ENCODE assay signal across 32 mouse cellular contexts in genomic region chr10:70373207-70373606, GRCm38 (mm10).
A peak's percentile ranks its signal among the peaks of the same experiment; 100 is the strongest.
DNase-seq lines count a peak whose midpoint lies in the region; ATAC-seq and TF ChIP-seq lines count a peak whose summit lies in the region.
"Had no signal": no experiment of that assay in that cellular context is flagged by ENCODE, and none has a peak within 500 bp of the region (broad histone marks: within the 10 kb centered on the region; RNA-seq: fewer than 3 reads in every experiment).

No protein-coding gene starts in this region.

- no peak for TF ChIP-seq POLR2A in cortical plate, adult 2 months (IDR thresholded peaks at IDR 0.05; ENCODE audit: extremely low read depth, insufficient read depth, low read length)

- no peak for ATAC-seq in forebrain, embryonic 14.5 days
- no peak for ATAC-seq in forebrain, embryonic 16.5 days
- ATAC-seq in lung, embryonic 14.5 days (ENCODE audit: insufficient read depth), result no peak
- ATAC-seq: activated CD4-positive, CD25-positive, alpha-beta regulatory T cell, adult 4 months; forebrain, embryonic 13.5 days; hindbrain, embryonic 16.5 days had no signal

- no peaks in the 10 kb centered on the region for H3K9me3 ChIP-seq in forebrain, embryonic 14.5 days (replicated peaks; ENCODE audit: control insufficient read depth, low read length)
- no peaks in the 10 kb centered on the region for H3K9me3 ChIP-seq in forebrain, embryonic 16.5 days (ENCODE audit: control insufficient read depth, low read length)
- no peaks in the 10 kb centered on the region for H3K9me3 ChIP-seq in lung, embryonic 14.5 days (ENCODE audit: low read depth, low read length)
- H3K9me3 ChIP-seq: embryonic facial prominence, embryonic 10.5 days; embryonic facial prominence, embryonic 13.5 days; forebrain, embryonic 10.5 days; forebrain, embryonic 13.5 days; heart, embryonic 12.5 days; heart, embryonic 15.5 days; hindbrain, embryonic 10.5 days; hindbrain, embryonic 13.5 days had no signal

- peak; percentile 19 for DNase-seq in forebrain, embryonic 14.5 days (ENCODE audit: low spot score)
- DNase-seq in lung, embryonic 14.5 days, result peak; percentile 37
- no peak for DNase-seq in lung, postnatal 14 days
- peak; percentile 48 for DNase-seq in NIH3T3 (ENCODE audit: low read depth)
- DNase-seq in kidney, adult 8-10 months, result no peak
- no peak for DNase-seq in natural killer cell, adult 2 months (ENCODE audit: low spot score in 2 of 2)
- DNase-seq: adrenal gland, postnatal 10 days; adrenal gland, postnatal 36 days; B cell, adult 2 months; cerebellum, adult 11 months; cerebellum, adult 2 months; cerebellum, adult 9-11 months; cerebellum, postnatal 25 days; embryo, embryonic 11 days; gastrocnemius, postnatal 25 days; heart, adult 18-20 months; heart, postnatal 10 days; heart, postnatal 36 days had no signal

- no peaks in the 10 kb centered on the region for H3K27me3 ChIP-seq in forebrain, embryonic 14.5 days (replicated peaks; ENCODE audit: control insufficient read depth, insufficient read depth, low read length)
- H3K27me3 ChIP-seq in forebrain, embryonic 16.5 days (replicated peaks; ENCODE audit: control insufficient read depth, insufficient read depth, low read length), result no peaks in the 10 kb centered on the region
- no peaks in the 10 kb centered on the region for H3K27me3 ChIP-seq in lung, embryonic 14.5 days (ENCODE audit: insufficient read depth, low read length)
- H3K27me3 ChIP-seq: CH12.LX; embryonic facial prominence, embryonic 13.5 days; forebrain, embryonic 13.5 days; heart, embryonic 12.5 days; heart, embryonic 15.5 days; hindbrain, embryonic 13.5 days had no signal

- WGBS in forebrain, embryonic 14.5 days, result 77% methylated on average over 8 of the region's 8 CpGs
- 78% methylated on average over 8 of the region's 8 CpGs for WGBS in forebrain, embryonic 16.5 days
- 73% methylated on average over 8 of the region's 8 CpGs for whole genome bisulfite sequencing in lung, embryonic 14.5 days

- TF ChIP-seq CTCF in lung, embryonic 14.5 days (IDR thresholded peaks at IDR 0.05; ENCODE audit: low read depth), result no peak
- no peak for TF ChIP-seq CTCF in cortical plate, adult 2 months (IDR thresholded peaks at IDR 0.05; ENCODE audit: extremely low read depth, insufficient read depth, low read length)

- no peak overlapping the region for H3K4me3 ChIP-seq in forebrain, embryonic 14.5 days (ENCODE audit: low read depth, low read length)
- no peak overlapping the region for H3K4me3 ChIP-seq in forebrain, embryonic 16.5 days (replicated peaks; ENCODE audit: low read length)
- no peak overlapping the region for H3K4me3 ChIP-seq in lung, embryonic 14.5 days (ENCODE audit: low read depth, low read length)
- H3K4me3 ChIP-seq in cortical plate, adult 2 months (ENCODE audit: insufficient read depth, low read length), result no peak overlapping the region
- H3K4me3 ChIP-seq: embryonic facial prominence, embryonic 10.5 days; embryonic facial prominence, embryonic 13.5 days; forebrain, embryonic 10.5 days; forebrain, embryonic 13.5 days; heart, embryonic 12.5 days; heart, embryonic 15.5 days; hindbrain, embryonic 10.5 days; hindbrain, embryonic 13.5 days had no signal

- no peak overlapping the region for H3K9ac ChIP-seq in forebrain, embryonic 14.5 days (ENCODE audit: low read length)
- H3K9ac ChIP-seq in forebrain, embryonic 16.5 days (replicated peaks; ENCODE audit: low read depth, low read length), result no peak overlapping the region
- H3K9ac ChIP-seq in lung, embryonic 14.5 days, result no peak overlapping the region
- H3K9ac ChIP-seq: embryonic facial prominence, embryonic 13.5 days; forebrain, embryonic 13.5 days; heart, embryonic 12.5 days; heart, embryonic 15.5 days; hindbrain, embryonic 13.5 days had no signal

- H3K27ac ChIP-seq in forebrain, embryonic 14.5 days (ENCODE audit: low read depth, low read length), result no peak overlapping the region
- H3K27ac ChIP-seq in forebrain, embryonic 16.5 days (ENCODE audit: low read length), result no peak overlapping the region
- H3K27ac ChIP-seq in lung, embryonic 14.5 days (ENCODE audit: low read depth), result no peak overlapping the region
- peak overlapping the region; percentile 42; the same call in 1 of the 2 replicates for H3K27ac ChIP-seq in cortical plate, adult 2 months (ENCODE audit: insufficient read depth, low read length)
- H3K27ac ChIP-seq: embryonic facial prominence, embryonic 10.5 days; forebrain, embryonic 10.5 days; forebrain, embryonic 13.5 days; heart, embryonic 15.5 days; hindbrain, embryonic 10.5 days; hindbrain, embryonic 13.5 days had no signal

- H3K36me3 ChIP-seq in forebrain, embryonic 14.5 days (ENCODE audit: control insufficient read depth, insufficient read depth, low read length), result no peaks in the 10 kb centered on the region
- no peaks in the 10 kb centered on the region for H3K36me3 ChIP-seq in forebrain, embryonic 16.5 days (ENCODE audit: control insufficient read depth, insufficient read depth)
- no peaks in the 10 kb centered on the region for H3K36me3 ChIP-seq in lung, embryonic 14.5 days (ENCODE audit: insufficient read depth)
- H3K36me3 ChIP-seq: embryonic facial prominence, embryonic 10.5 days; embryonic facial prominence, embryonic 13.5 days; forebrain, embryonic 10.5 days; G1E; heart, embryonic 12.5 days; heart, embryonic 15.5 days; hindbrain, embryonic 10.5 days; hindbrain, embryonic 13.5 days had no signal

- H3K4me1 ChIP-seq in forebrain, embryonic 14.5 days (ENCODE audit: control insufficient read depth, insufficient read depth, low read length), result no peaks in the 10 kb centered on the region
- H3K4me1 ChIP-seq in forebrain, embryonic 16.5 days (replicated peaks; ENCODE audit: control insufficient read depth, insufficient read depth, low read length), result 0 out of 2 replicates have a peak, but pooled peaks cover 3% of the 10 kb centered on the region
- H3K4me1 ChIP-seq in lung, embryonic 14.5 days (ENCODE audit: insufficient read depth), result no peaks in the 10 kb centered on the region
- peaks cover 8% of the 10 kb centered on the region; the same call in 1 of the 2 replicates for H3K4me1 ChIP-seq in cortical plate, adult 2 months (ENCODE audit: control insufficient read depth, insufficient read depth, low read length)
- H3K4me1 ChIP-seq: forebrain, embryonic 13.5 days; heart, embryonic 12.5 days; heart, embryonic 15.5 days had no signal

- H3K4me2 ChIP-seq in forebrain, embryonic 14.5 days (ENCODE audit: low read length), result no peak overlapping the region
- no peak overlapping the region for H3K4me2 ChIP-seq in forebrain, embryonic 16.5 days (ENCODE audit: low read length)
- no peak overlapping the region for H3K4me2 ChIP-seq in lung, embryonic 14.5 days
- H3K4me2 ChIP-seq: embryonic facial prominence, embryonic 13.5 days; forebrain, embryonic 13.5 days; heart, embryonic 12.5 days; heart, embryonic 15.5 days; hindbrain, embryonic 13.5 days had no signal

Comparison
In these comparisons a context has a peak if more than half of its experiments do, and no peak if none do; other contexts are left out.
1. DNase-seq: peak in forebrain, embryonic 14.5 days (single experiment), lung, embryonic 14.5 days (single experiment) and NIH3T3 (single experiment); none in lung, postnatal 14 days (single experiment), kidney, adult 8-10 months (0 of 2) and natural killer cell, adult 2 months (0 of 2).